Mouse (Mus musculus) cerebellum, adult 2 months (tissue): Measurements from ENCODE around the gene Hist1h3f.
"Not testable (repeated sequence)": the region's sequence is repeated elsewhere in the genome, so short reads cannot be mapped to it uniquely, and the experiment has no call there.

ENCODE experiments used
- CTCF ChIP-seq: fragments of 200-500 bp; IDR thresholded peaks from 2 replicates; pipeline ENCODE4 v1.5.1; 2011; ENCODE audit warnings: low read depth, mild to moderate bottlenecking, control low read depth, low read length, moderate library complexity, borderline replicate concordance; ENCODE audit not compliant: insufficient read depth
- POLR2A ChIP-seq: fragments of 200-500 bp; IDR thresholded peaks from 2 replicates; pipeline ENCODE4 v1.6.1; 2011; ENCODE audit warnings: low read length, control low read depth, borderline replicate concordance; ENCODE audit not compliant: insufficient read depth

GRCm38 (mm10) chr13:23544787-23545120, 902 bp downstream of the Hist1h3f start:
- not testable (repeated sequence) for TF ChIP-seq CTCF, POLR2A
